Mouse (Mus musculus) gastrocnemius, postnatal 4 days (tissue): ENCODE measurements around the gene Plekha4. TPM values are rescaled to one million over a fixed set of nuclear protein-coding genes. Genes with fewer than 3 reads are reported as not detected.
A peak's percentile ranks its signal among the peaks of the same experiment; 100 is the strongest.
"Not testable (repeated sequence)": the region's sequence is repeated elsewhere in the genome, so short reads cannot be mapped to it uniquely, and the experiment has no call there.

Experiments used
- DNase-seq, 2 experiments: peaks; one replicate each; pipeline ENCODE4 v3.0.0; 2021 to 2022; ENCODE audit warnings: low spot score in 2 of 2, mixed read lengths in 2 of 2
- long read RNA-seq, 2 experiments: library from polyadenylated mRNA; stranded (forward); transcript quantifications; one replicate each; pipeline ENCODE4 v2.0.0; 2021
- total RNA-seq, 2 experiments: library from RNA; stranded (reverse); gene quantifications; 2 replicates each; pipeline ENCODE4 v1.2.3; 2021

The Plekha4 gene
- total RNA-seq = 10 to 100 TPM; 17.1 to 20.3 TPM
- long read RNA-seq, experiment 1, partial matches to known transcripts = 2 of 11 reads
- long read RNA-seq, experiment 1, other reads (novel, unspliced or antisense) = 6 of 11 reads
- long read RNA-seq, experiment 2, partial matches to known transcripts = 2 of 12 reads
- long read RNA-seq, experiment 2, other reads (novel, unspliced or antisense) = 8 of 12 reads

DNA sequence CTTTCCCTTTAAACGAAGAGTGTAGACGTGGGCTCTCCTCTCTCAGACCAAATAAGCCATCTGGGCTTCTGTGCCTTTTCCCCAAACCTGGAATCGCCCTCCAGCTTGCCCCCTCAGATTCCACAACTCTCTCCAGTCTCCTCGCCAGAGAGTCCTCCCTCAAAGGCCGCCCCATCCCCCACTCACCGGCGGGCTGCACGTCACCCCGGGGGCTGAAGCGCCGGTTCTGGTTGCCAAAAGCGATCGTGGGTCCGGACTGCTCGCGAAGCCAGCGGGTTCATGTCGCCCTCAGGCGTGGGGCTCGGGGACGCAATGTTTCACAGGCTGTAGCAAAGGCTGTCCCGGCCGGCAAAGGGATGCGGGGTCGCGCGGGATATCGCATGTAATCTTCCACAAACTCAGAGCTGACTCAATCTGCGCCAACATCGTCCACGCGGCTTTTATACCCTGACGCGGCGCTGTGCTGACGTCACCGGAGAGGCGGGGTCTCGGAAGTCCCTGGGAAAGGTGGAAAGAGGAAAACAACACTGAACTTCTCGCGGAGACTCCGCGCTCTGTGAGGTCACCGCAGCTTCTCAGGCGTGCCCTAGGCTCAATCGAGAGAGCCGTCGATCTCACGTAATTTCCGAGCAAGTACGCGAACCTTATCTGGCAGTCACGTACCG lies at the start of gene Plekha4, which contains the start of gene Ppp1r15a:
Gene Plekha4 (plus strand): TSS at position 522 of the 665 bp plus-strand sequence.
Gene Ppp1r15a (minus strand): TSS at position 460 of the 665 bp plus-strand sequence.
- peak; percentile 91 to 92 for DNase-seq

DNA sequence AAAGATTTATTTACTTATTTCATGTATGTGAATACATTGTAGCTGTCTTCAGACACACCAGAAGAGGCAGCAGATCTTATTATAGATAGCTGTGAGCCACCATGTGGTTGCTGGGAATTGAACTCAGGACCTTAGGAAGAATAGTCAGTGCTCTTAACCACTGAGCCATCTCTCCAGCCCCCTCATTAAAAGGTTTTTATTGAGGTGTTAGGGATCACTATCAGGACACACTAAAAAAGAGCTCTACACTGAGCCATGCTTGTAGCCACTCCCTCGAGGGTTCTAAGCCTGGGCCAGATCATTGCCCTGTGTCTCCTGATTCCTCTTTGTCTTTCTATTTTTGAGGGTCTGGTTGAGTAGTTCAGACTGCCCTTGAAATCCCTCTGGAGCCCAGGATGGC lies 49.7 kb upstream of the Plekha4 start:
- no peak for DNase-seq

DNA sequence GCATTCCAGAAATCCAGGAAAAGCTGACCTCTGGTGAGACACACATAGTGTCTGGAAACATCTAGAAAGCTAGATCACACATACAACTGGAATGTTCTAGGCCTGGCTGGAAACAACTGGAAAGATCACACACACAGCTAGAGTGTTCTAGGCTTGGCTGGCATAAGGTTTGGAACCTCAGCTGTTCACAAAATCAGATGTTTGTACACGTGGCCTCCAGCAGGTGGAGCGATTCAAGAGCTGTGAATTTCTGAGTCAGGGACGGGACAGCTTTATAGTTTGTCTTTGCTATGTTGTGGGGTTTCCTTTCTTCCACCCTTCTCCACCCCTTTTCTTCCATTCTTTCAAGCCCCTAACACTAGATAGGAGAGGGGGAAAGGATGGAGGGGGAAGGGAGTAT lies 49.1 kb upstream of the Plekha4 start:
- DNase-seq = no peak

DNA sequence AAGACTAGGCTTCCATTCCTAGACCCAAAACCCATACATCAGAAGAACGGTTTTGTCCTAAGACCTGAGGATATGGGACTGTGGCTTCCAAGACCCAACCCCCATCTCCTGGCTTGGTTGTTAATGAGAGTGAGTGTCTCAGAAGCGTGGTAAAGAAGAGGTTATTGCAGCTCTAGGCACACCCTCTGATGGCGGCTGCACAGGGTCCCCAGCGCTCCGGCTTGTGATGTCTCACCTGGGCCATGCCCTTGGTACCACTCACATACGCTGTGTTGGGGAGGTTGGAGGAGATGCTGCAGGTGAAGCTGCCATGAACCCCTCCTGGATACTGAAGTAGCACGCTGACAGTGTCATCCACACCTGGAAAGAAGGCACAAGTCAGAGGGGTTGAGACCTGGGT lies 47.4 kb upstream of the Plekha4 start:
- no peak for DNase-seq

DNA sequence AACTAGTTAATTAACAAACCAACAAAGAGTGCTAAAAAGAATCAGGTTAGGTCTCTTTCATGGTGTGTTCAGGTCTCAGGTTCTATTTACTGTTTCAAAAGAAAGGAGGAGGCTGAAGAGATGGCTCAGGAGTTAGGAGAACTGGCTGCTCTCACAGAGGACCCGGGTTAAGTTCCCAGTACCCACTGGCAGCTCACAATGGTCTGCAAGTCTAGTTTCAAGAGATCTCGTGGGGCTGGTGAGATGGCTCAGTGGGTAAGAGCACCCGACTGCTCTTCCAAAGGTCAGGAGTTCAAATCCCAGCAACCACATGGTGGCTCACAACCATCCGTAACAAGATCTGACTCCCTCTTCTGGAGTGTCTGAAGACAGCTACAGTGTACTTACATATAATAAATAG lies 45.8 kb upstream of the Plekha4 start:
- DNase-seq = not testable (repeated sequence)

DNA sequence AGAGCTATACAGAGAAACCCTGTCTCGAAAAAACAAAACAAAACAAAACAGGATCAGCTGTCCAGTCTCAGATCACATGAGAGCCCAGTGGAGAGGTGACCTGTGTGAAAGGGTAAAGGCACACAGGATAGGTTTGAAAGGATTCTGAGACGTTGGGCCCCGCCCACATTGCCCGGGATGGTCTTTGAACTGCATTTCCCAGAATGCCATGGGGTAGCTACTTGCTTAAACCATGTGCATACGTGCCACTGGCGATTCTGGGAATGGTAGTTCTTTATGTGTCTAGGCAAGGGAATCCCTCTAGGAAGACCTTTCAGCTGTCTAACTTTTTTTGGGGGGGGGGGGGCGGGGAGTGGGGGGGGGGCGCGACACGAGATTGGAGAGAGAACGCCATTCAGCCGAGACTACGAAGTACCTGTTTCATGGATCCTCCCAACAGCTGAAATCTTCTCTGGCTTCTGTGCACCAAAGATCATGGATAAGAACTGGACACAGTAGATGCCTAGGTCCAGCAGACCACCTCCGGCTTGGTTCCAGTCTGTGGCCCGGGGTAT lies 44.7 kb upstream of the Plekha4 start, which contains the start of gene Tulp2:
Gene Tulp2 (plus strand): TSS at position 504 of the 554 bp plus-strand sequence.
- DNase-seq = no peak

DNA sequence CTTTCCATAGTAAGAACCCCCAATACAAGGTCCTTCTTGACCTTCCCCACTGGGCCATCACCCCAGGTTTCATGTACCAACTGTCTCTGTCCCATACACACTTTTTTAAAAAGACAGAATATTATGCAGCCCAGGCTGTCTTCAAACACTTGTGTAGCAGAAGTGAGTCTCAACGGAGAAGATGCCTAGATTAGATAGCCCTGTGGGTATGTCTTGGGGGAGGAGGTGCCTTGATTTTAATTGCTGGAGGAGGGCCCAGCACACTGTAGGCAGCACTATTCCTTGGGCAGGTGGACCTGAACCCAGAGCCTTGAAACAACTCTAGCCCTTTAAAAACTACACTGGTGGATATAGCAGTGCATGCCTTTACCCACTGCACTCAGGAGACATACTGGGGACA lies 44.0 kb upstream of the Plekha4 start:
- DNase-seq = no peak

DNA sequence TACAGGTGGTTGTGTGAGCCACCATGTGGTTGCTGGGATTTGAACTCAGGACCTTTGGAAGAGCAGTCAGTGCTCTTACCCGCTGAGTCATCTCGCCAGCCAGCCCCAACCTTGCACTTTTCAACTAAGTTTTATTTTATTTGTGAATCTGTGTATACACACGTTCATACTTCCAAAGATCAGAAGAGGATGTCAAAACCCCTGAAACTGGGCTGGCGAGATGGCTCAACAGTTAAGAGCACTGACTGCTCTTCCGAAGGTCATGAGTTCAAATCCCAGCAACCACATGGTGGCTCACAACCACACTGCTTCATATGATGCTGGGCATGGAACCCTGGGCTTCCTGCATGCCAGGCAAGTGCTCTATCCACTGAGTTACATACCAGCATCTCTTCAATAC lies 41.1 kb upstream of the Plekha4 start:
- not testable (repeated sequence) for DNase-seq

DNA sequence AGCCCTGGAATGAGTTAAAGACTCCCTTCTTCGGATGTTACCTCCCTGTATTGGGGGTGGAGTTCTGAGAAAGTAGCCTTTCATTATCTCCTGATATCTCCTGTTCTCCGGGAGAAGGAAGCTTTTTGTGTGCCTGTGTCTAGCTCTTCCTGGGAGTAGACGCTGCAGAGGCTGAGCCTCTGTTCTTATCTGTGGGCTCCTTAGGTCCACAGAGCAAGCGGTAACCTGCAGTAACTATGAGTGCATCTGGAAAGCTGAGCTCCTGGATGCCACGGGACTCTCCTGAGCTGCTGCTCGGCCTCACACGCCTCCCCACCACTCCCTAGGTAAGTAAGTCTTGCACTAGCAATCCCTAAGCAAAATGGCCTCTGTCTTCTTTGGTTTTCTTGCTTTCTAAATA lies 40.0 kb upstream of the Plekha4 start:
- DNase-seq = no peak

DNA sequence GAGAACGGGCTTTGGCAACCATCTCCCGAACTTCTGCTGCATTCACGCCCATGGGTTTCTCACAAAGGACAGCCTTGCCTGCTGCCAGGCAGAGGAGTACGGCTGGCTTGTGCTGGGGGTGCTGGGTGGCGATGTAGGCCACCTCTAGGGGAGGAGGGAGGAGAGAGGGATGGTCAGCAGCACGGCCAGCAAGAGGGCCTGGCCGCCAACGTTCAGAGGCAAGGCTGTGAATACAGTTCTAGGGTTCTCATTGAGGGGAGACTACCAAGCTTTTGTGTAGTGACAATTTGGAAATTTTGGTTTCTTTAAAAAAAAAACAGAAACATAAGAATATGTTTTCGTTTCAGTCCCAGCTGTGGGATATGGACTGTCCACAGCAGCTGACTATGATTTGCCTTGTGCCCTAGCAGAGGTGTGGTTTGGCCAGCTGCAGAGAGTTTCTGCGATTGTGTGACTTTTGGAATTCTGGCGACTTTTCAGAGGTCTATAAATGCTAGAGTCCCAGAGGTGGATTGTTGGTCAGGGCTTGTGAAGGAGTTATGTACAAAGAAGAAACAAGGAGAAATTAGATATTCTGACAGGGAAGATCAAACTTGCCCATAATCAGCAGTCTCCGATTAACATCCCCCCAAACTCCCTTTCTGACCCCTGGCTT lies 39.2 kb upstream of the Plekha4 start, which contains the start of gene Gm45808:
Gene Gm45808 (minus strand): TSS at position 51 of the 655 bp plus-strand sequence.
- no peak for DNase-seq

DNA sequence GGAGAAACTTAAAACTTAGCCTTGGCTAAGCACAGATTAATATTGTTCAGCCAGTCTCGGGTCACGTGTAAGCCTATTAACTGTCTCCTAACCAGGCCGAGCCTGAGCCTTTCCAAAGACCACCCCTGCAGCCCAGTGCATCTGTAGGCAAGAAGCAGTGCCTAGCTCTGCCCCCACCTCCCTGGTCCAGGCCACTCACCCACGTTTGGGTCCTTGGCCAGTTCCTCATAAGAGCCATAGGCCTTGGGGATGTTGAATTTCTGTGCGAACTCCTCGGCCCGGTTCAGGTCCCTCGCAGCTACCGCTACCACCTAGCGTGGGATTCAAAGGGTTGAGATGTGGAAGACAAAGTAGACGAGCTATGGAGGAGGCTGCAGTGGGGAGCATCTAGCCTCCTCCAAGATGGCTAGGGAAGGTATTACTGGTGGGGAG lies 38.3 kb upstream of the Plekha4 start:
- DNase-seq = no peak

DNA sequence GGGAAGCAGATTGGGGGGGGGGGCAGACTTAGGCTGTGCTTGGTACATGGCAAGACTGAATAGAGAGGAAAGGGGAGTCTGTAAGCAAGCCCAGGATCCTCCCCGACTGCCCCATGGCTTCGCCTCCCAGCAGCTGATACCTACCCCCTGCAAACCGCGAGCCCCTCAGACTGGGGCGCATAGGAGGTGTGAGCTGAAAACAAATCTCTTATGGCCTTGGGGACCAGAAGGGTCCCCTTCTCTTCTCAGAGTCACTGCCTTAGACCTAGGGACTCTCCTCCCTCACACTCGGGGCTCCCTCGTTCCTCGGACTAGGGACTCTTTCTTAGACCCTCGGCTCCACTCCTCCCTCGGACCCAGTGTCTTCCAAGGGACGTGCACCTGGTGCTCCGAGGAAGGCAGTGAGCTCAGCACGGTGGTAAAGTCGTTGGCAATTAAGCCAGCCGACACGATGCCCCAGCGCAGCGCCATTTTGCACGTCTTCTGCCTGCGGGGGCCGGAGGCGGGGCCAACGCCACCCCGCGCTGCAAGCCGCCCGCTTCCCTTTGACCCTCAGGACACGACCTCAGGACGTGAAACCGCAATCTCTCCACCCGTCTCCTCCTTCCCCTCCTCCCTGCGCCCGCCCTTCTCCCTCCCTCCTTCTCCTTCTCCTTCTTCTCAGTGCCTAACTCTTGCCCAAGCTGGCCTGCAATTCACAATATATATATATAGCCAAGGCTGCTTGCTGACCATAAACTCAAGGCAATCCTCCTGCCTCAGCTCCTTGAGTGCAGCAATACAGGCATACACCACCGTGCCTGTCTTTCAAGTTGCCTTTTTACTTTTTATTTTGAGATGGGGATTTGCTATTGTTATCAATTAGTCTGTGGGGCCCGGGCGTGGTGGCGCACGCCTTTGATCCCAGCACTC lies 37.6 kb upstream of the Plekha4 start, which contains the start of gene Dhdh:
Gene Dhdh (minus strand): TSS at position 513 of the 912 bp plus-strand sequence.
- peak in 1 of 2 experiments; percentile 58 for DNase-seq

DNA sequence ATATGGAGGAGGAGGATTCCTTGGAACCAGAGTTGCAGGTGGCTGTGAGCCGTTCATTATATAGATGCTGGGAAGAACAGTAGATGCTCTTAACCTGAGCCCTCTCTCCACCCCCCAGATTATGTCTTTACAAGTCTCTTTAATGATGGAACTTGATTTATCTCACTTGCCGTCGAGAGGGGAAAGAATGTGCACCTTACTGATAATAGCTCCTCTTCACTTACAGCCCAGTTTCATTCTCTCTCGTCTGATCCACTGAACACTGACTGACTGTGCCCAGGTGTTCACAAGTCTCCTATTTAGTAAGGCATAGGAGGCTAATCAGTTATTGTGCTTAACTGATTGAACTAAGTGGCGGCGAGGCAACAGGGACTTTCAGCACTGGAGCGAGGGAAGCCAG lies 36.6 kb upstream of the Plekha4 start:
- no peak for DNase-seq

DNA sequence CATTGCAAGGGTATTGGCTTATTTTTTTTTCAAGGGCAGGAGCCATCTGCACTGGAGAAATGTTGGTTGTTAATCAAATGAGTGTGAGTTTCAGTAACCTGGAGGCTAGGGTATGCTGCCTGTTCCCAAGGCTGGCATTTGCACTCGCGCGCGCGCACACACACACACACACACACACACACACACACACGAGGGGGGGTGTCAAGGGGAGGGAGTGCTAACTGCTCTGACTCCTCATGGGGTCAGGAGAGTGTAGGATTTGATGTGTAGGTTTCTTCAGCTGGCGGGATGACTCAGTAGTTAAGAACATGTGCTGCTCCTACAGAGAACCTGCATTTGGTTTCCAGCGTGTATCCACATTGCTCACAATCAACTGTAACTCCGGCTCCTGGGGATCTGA lies 35.3 kb upstream of the Plekha4 start:
- DNase-seq = no peak

DNA sequence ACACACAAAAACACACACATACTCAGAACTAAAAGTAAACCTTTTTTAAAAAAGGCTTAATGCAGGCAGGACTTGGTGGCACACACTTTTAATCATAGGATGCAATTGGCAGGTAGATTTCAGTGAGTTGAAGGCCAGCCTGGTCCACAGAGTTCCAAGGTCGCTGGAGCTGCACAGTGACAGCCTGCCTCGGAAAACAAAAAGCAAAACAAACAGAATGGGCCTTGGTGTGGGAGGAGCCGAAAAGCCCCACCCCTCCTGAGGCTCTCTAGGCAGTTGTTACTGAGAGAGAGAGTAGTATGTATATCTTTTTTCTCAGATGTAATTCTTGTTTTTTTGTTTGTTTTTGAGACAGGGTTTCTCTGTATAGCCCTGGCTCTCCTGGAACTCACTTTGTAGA lies 34.9 kb upstream of the Plekha4 start:
- DNase-seq = no peak

DNA sequence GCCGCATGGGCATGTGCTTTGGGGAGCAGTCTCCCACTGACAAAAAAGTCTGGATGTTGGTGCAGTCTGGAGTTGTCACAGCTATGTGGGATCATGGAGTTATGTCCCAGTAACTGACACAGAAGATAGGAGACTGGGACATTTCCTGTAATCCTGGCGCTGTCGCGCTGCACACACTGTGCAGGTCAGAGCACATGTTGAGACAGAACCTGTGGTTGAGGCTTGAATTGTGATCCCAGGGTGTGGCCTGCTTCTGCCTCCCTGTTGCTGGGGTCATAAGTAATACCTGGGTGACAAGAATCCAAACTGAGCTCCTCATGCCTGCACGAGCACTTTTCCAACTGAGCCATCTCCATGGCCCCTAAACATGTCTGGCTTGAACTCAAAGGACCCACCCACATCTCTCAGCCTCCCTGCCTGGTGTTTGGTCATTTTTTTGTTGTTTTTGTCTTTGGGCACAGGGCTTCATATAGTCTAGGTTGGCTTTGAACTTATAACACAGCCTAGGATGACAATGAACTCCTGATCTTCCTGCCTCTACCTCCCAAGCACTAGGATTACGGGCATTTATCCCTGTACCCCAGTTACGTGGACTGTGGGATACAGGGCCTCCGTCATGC lies 33.8 kb upstream of the Plekha4 start:
- no peak for DNase-seq

DNA sequence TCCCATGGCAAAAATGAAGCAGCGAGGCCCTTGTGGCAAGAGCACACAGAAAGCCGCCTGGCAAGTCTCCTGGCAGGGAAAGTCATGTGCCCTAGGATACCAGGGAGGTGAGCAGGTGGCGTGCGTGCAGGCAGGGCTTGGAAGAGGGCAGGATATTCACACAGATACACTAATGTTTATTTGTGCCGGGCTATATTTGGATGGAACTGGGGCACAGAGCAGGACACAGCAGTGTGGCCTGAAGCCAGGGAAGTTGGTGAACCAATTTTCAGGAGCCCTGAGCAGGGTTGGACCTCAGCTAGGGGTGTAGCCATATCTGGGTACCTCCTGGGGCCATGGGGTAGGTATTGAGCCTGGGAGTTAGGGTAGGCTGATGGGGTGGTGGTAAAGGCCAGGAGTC lies 33.2 kb upstream of the Plekha4 start:
- DNase-seq = no peak

DNA sequence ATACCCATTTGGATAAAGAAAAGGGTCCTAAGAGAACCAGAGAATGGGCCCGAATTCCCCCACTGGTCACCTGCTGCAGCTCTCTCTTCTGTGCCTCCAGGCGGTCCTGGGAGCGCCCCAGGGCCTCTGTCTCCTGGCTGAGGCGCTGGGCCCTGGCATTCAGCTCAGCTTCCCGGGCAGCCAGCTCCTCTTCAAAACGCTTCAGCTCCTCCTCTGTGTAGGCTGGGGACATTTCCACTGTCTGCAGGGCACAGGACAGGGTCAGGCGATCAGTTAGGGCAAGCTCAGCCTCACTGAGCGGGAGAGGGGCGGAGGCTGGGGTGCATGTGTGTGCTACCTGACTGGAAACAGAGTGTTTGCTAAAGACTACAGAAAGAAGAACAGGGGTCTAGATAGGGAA lies 31.6 kb upstream of the Plekha4 start:
- no peak for DNase-seq

DNA sequence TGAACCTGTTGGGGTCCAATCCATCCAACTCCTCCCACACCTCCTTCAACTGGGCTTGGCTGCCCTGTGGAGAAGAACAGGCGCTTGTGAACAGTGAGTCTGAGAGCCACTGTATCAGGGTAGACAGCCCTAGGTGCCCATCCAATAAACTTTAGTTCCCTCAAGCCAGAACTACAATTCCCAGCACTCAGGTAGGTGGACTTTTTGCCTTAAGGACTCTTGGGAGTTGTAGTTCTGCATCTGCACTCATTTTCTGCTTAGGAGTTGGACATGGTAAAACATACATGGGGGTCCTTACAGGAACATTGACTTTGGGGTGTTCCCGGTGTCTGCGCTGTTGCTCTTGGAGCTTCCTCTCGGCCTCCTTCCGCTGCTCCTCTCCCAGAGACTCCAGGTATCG lies 27.7 kb upstream of the Plekha4 start:
- no peak for DNase-seq

DNA sequence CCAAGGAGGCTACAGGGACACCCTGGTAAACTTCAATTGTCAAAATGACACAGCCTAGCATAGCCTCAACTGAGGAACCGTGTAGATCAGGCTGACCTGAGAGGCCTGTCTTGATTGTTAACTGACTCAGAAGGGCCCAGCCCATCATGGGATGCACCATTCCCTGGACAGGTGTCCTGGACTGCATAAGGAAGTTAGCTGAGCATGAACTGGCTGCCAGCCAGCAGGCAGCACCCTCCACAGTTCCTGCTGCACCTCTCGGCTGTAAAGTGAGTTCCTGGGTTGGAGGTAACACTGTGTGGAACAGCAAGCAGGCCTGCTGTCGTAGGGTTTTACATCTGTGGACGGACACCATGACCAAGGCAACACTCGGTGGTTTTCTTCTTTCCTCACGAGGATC lies 18.5 kb upstream of the Plekha4 start:
- no peak for DNase-seq
